Mouse (Mus musculus) adipocyte (in vitro differentiated cells): ENCODE measurements around the gene Vmn2r93.

Experiments used
- DNase-seq: peaks from one replicate; pipeline ENCODE4 v3.0.0-alpha.2; 2016; ENCODE audit warnings: low spot score

The Vmn2r93 gene

DNA sequence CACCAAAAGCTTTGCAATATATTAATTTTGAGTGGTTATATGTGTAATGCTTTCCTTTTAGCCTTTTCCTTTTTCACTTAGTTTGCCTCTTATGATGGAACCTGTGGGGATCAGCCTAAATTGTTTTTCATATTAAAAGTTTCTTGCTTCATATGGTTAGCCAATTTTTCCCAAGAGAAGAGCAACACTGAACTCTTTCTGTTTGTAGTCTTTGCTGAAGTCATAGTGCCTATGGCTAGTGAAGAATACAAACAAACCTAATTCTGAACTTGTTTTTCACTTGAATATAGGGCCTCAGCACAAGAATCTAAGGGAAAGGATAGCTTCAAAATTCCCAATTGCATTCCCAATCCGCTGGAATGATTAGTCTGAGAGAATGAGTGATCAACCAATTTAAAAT is at the start of gene Vmn2r93:
TSS of gene Vmn2r93 (plus strand) at position 301 of the 400 bp plus-strand sequence.
- no peak for DNase-seq

DNA sequence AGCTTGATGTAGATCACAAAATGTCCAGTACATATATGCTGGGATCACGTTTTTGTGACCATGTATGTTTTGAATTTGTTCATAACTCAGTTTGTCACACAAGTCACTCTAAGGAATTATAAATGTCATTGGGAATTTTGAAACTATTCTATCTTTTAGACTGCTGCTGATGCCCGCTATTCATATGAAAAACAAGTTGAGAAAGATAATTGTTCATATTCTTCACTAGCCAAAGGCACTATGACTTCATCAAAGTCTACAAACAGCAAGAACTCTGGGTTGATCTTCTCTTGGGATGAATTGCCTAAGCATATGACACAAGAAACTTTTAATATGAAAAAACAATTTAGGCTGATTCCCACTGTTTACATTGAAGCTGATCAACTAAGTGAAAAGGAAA is 20.2 kb upstream of the Vmn2r93 start, which contains the start of gene Vmn2r94:
TSS of gene Vmn2r94 (minus strand) at position 101 of the 400 bp plus-strand sequence.
- DNase-seq: no peak

DNA sequence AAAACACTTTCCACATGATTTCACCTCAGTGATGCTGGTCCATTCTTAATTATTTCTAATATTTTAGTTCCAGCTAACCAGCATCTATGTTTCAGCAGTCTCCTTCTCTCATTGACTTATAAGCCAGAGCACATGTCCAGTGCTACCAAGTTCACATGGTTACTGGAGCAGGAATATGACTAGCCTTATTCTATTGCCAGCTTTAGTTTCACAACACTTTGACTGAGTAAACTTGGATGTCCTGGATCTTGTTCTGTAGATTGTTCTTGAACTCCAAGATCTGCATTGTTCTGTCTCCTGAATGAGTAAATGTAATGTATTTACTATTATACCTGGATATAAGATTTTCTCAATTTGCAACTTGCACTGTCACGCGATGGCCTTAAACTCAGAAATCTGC is 25.1 kb downstream of the Vmn2r93 start:
- DNase-seq: no peak

DNA sequence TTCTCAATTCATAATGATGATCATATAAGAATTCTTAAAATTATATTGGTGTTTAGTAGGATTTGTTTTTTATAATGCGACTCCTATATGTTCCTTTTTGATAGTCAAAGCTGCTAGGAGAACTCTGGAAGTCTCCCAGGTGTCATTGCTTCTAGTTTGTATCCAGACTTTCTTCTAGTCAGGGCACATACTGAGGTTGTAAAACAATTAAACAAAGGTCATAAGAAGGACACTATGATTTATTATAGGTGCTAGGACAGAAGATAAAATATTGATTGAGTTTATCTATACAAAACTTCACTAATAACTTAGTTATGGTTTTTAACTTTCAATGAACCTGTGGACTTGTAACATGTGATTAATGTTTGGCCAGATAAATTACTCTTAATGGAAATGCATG is 62.1 kb downstream of the Vmn2r93 start:
- DNase-seq: no peak

DNA sequence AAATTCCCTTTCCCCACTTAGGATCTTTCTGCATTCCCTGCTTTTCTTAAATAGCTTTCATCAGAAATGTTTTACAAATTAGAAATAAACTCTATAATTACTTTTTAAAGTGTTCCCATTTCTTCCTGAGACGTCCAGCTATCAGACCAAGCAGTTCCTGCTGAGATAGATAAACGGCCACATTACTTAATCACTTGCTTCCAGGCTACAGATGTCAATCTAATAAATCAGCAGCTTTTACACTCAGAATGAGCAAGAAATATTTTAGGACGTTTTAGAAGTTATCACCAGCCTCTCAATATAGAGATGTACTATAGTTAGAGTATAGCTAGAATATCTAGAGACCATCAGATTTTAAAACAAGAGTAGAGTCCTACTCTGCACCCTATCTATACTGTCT is 62.7 kb downstream of the Vmn2r93 start:
- DNase-seq: no peak
